Mouse (Mus musculus): ENCODE measurements around the gene Gm10135. TPM values are rescaled to one million over a fixed set of nuclear protein-coding genes. Genes with fewer than 3 reads are reported as not detected.
A peak's percentile ranks its signal among the peaks of the same experiment; 100 is the strongest.

Gene Gm10135
- polyA plus RNA-seq, 1 experiment from 2014 or later: not detected

DNA sequence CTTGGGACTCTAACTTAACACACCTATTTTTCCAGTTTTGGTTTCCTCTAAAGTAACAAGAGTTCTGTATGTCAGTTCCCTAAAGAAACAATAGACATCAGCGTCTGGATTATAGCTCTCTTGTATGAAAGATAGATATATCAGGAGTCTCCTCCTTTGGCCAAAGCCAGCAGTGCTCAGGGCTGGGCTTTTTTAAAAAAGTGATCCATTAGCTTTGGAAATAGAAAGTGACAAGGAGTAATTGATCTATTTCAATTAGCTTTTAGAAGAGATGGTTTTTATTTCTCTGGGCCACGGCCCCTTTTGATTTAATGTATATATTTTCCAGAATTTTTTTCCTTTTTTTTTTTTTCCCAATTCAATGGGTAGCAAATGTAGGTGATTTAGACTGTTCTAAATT is 20.4 kb upstream of the Gm10135 start:
- no peak overlapping the region for H3K27ac ChIP-seq

DNA sequence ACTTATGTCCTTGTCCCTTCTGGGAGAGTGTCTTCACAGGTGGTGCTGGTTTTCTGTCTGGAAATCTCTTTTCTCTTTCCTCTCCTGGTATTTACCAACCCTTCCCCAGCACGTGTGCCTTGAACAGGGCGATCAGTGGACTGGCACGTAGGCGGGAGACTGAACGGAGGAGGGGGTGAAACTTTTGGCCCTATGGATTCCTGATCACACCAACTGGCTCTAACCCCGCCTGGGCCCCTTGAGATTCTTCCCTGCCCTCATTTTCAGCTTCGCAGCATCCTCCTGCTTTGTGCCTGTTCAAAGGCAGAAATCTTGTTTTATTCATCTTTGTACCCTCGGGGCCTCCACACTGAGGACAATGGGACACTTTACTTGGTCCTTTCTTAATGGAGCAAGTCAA is 19.9 kb upstream of the Gm10135 start:
- no peak overlapping the region for H3K4me2 ChIP-seq
- no peaks in the 10 kb centered on the region for H3K27me3 ChIP-seq
- H3K36me3 ChIP-seq (ENCODE audit: poor library complexity, severe bottlenecking): no peaks in the 10 kb centered on the region
- H3K4me3 ChIP-seq: no peak overlapping the region
- no peaks in the 10 kb centered on the region for H3K9me3 ChIP-seq (replicated peaks)
- peaks cover 18% of the 10 kb centered on the region for H3K4me1 ChIP-seq
- WGBS: 30% methylated on average over 8 of the region's 8 CpGs
- ATAC-seq: no peak
- no peak overlapping the region for H3K27ac ChIP-seq
- H3K9ac ChIP-seq: no peak overlapping the region

More for the DNA sequence above, 20.4 kb upstream of the Gm10135 start:
- Histone ChIP-seq H3K4me2 (no peak overlapping the region), H3K4me1 (peaks cover 16% of the 10 kb centered on the region), H3K27me3 (no peaks in the 10 kb centered on the region), H3K9me3 (replicated peaks) (no peaks in the 10 kb centered on the region), H3K9ac (no peak overlapping the region), H3K36me3 (ENCODE audit: poor library complexity, severe bottlenecking) (no peaks in the 10 kb centered on the region), H3K4me3 (no peak overlapping the region)
- ATAC-seq: no peak
- WGBS: 65% methylated on average over 2 of the region's 2 CpGs

- H3K36me3 ChIP-seq (ENCODE audit: poor library complexity, severe bottlenecking): no peaks in the 10 kb centered on the region
- WGBS: 85% methylated on average over 1 of the region's 1 CpGs
- no peak overlapping the region for H3K27ac ChIP-seq
- H3K27me3 ChIP-seq: no peaks in the 10 kb centered on the region
- H3K4me3 ChIP-seq: no peak overlapping the region
- no peak overlapping the region for H3K9ac ChIP-seq
- H3K4me2 ChIP-seq: no peak overlapping the region
- H3K9me3 ChIP-seq (replicated peaks): no peaks in the 10 kb centered on the region
- ATAC-seq: no peak
- H3K4me1 ChIP-seq: peaks cover 18% of the 10 kb centered on the region
These were observed 18.0 kb upstream of the Gm10135 start for GRCm38 (mm10) chr5:72992474-72992873.

DNA sequence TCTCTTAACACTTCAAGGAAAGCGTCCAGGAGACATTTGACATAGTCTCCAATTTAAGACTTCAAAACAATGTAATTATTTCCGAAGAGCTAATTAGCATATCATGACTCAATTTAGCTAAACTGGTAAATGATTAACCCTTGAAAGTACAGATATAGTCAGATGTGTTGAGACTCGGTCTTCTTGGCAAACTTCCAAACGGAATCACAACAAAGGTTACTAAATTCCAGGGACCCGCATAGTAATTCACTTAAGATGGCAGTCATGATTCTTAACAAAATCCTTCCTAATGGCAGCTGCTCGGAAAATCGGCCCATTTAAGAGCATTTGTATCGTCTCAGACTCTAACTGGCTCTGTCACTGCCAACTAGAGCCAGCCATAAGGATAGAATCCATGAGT is 15.3 kb upstream of the Gm10135 start:
- H3K27me3 ChIP-seq: no peaks in the 10 kb centered on the region
- H3K4me1 ChIP-seq: peaks cover 10% of the 10 kb centered on the region
- H3K27ac ChIP-seq: no peak overlapping the region
- WGBS: 32% methylated on average over 8 of the region's 8 CpGs
- H3K4me3 ChIP-seq: no peak overlapping the region
- H3K36me3 ChIP-seq (ENCODE audit: poor library complexity, severe bottlenecking): no peaks in the 10 kb centered on the region
- 0 out of 2 replicates have a peak, but pooled peaks have one; percentile 21 for ATAC-seq
- no peak overlapping the region for H3K9ac ChIP-seq
- no peak overlapping the region for H3K4me2 ChIP-seq
- no peaks in the 10 kb centered on the region for H3K9me3 ChIP-seq (replicated peaks)

DNA sequence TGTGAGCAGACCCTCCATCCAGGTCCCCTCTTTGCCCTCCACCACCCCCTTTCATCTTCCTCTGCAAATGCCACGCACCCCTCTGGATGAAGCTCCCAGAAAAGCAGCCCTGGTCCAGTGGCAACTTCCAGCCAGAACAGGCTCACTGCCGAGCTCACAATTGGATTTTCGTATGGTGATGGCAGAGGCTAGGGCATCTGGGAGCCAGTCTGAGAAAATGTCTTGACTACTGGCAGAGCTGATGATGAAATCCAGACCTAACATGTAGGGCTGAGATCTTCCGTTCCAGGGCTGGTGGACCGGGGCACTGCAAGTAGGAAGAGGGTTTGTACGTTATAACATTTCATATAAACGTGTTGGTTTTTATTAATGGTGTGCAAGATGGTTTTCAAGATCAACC is 13.3 kb upstream of the Gm10135 start:
- no peak for ATAC-seq
- H3K27ac ChIP-seq: no peak overlapping the region
- H3K4me3 ChIP-seq: no peak overlapping the region
- no peaks in the 10 kb centered on the region for H3K27me3 ChIP-seq
- H3K4me1 ChIP-seq: peaks cover 4% of the 10 kb centered on the region; the same call in 1 of the 2 replicates
- WGBS: 93% methylated on average over 7 of the region's 7 CpGs
- no peak overlapping the region for H3K4me2 ChIP-seq
- H3K9ac ChIP-seq: no peak overlapping the region
- H3K9me3 ChIP-seq (replicated peaks): no peaks in the 10 kb centered on the region
- H3K36me3 ChIP-seq (ENCODE audit: poor library complexity, severe bottlenecking): no peaks in the 10 kb centered on the region

DNA sequence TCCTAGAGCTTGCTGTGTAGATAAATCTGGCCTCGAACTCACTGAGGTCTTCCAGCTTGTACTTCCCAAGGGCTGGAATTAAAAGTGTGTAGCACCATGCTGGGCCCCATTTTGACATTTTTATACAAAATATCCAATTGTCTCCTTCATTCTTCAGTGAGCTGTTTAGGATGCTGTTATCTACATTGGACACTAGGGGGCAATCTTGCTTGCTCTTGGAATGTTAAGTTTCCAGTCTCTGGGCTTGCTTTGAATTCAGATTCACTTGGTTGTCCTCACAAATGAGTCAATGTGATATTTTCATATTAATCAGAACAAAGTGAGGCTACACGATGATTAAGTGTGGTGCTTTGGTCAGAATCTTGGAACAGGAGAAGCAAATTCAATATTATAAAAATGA is 9.6 kb upstream of the Gm10135 start:
- H3K4me2 ChIP-seq: no peak overlapping the region
- no peak overlapping the region for H3K9ac ChIP-seq
- H3K4me1 ChIP-seq: no peaks in the 10 kb centered on the region
- WGBS: 8% methylated on average over 2 of the region's 2 CpGs
- no peak overlapping the region for H3K4me3 ChIP-seq
- peak; percentile 38 for ATAC-seq
- no peaks in the 10 kb centered on the region for H3K27me3 ChIP-seq
- H3K36me3 ChIP-seq (ENCODE audit: poor library complexity, severe bottlenecking): peaks cover 15% of the 10 kb centered on the region; the same call in 1 of the 2 replicates
- no peak overlapping the region for H3K27ac ChIP-seq
- H3K9me3 ChIP-seq (replicated peaks): no peaks in the 10 kb centered on the region

DNA sequence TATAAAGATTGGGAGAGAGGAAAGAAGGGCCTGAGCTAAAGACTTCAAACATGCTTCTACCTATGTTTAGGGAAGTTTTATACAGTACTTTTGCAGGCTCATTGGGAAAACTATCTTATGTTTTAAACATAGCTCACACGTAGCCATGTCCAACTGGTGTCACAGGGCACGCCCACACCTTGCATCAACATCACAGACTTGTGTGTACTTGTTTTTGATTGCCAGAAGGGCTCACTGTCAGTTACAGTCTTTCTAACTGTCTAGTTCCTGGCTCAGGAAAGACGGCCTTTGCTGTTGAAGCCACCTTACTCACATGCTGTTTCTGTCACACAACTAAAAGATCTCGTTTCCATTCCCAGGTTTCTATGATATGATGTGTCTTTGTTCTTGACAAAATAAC is 2.0 kb upstream of the Gm10135 start:
- WGBS: 87% methylated on average over 4 of the region's 4 CpGs
- Histone ChIP-seq H3K9me3 (replicated peaks) (no peaks in the 10 kb centered on the region), H3K9ac (no peak overlapping the region), H3K4me2 (no peak overlapping the region), H3K27ac (no peak overlapping the region), H3K4me3 (no peak overlapping the region), H3K36me3 (ENCODE audit: poor library complexity, severe bottlenecking) (peaks cover 56% of the 10 kb centered on the region), H3K4me1 (peaks cover 8% of the 10 kb centered on the region; the same call in 1 of the 2 replicates), H3K27me3 (no peaks in the 10 kb centered on the region)
- no peak for ATAC-seq

- Histone ChIP-seq H3K27me3 (no peaks in the 10 kb centered on the region), H3K36me3 (ENCODE audit: poor library complexity, severe bottlenecking) (peaks cover 54% of the 10 kb centered on the region), H3K27ac (no peak overlapping the region), H3K4me1 (peaks cover 8% of the 10 kb centered on the region; the same call in 1 of the 2 replicates), H3K4me3 (no peak overlapping the region), H3K4me2 (no peak overlapping the region), H3K9me3 (replicated peaks) (no peaks in the 10 kb centered on the region), H3K9ac (no peak overlapping the region)
- ATAC-seq: no peak
- 92% methylated on average over 6 of the region's 6 CpGs for WGBS
These were observed 1.5 kb upstream of the Gm10135 start for GRCm38 (mm10) chr5:72975996-72976395.

- no peak for ATAC-seq
- peaks cover 55% of the 10 kb centered on the region for H3K36me3 ChIP-seq (ENCODE audit: poor library complexity, severe bottlenecking)
These were observed 1.6 kb downstream of the Gm10135 start for GRCm38 (mm10) chr5:72972934-72973333.

GRCm38 (mm10) chr5:72972435-72972834 is 2.1 kb downstream of the Gm10135 start:
- no peak for ATAC-seq
- Histone ChIP-seq H3K4me3 (no peak overlapping the region), H3K9me3 (replicated peaks) (no peaks in the 10 kb centered on the region), H3K4me2 (no peak overlapping the region), H3K4me1 (peaks cover 8% of the 10 kb centered on the region; the same call in 1 of the 2 replicates), H3K9ac (no peak overlapping the region), H3K27ac (no peak overlapping the region), H3K36me3 (ENCODE audit: poor library complexity, severe bottlenecking) (peaks cover 53% of the 10 kb centered on the region), H3K27me3 (no peaks in the 10 kb centered on the region)
- 54% methylated on average over 4 of the region's 4 CpGs for WGBS

More at GRCm38 (mm10) chr5:72972934-72973333, 1.6 kb downstream of the Gm10135 start:
- 43% methylated on average over 5 of the region's 5 CpGs for WGBS
- Histone ChIP-seq H3K9me3 (replicated peaks) (no peaks in the 10 kb centered on the region), H3K4me3 (no peak overlapping the region), H3K4me2 (no peak overlapping the region), H3K4me1 (peaks cover 8% of the 10 kb centered on the region; the same call in 1 of the 2 replicates), H3K9ac (no peak overlapping the region), H3K27ac (no peak overlapping the region), H3K27me3 (no peaks in the 10 kb centered on the region)

DNA sequence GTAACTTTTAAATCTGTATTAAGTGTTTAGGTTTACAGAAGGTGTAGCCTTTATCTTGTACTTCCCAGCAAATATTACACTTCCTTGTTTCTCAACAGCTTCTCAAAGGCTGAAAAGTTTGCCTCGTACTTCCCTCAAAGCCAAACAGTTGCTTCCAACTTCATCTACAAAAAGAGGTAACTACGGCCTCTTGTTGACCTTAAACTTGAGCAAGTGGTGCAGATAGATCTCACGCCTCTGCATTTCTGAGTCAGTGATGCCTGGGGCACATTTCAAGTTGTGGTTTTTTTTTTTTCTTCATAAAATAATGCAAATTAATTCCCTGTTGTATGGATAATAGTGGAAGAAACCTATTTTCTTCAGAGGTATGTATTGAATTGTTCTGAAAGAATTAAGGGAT is 8.8 kb downstream of the Gm10135 start:
- 95% methylated on average over 3 of the region's 3 CpGs for WGBS
- Histone ChIP-seq H3K27ac (no peak overlapping the region), H3K27me3 (no peaks in the 10 kb centered on the region), H3K9me3 (replicated peaks) (no peaks in the 10 kb centered on the region), H3K36me3 (ENCODE audit: poor library complexity, severe bottlenecking) (peaks cover 33% of the 10 kb centered on the region), H3K4me1 (no peaks in the 10 kb centered on the region), H3K4me2 (no peak overlapping the region), H3K4me3 (no peak overlapping the region), H3K9ac (no peak overlapping the region)
- ATAC-seq: no peak

GRCm38 (mm10) chr5:72960096-72960495 is 14.4 kb downstream of the Gm10135 start:
- no peak overlapping the region for H3K4me3 ChIP-seq
- ATAC-seq: no peak
- no peak overlapping the region for H3K4me2 ChIP-seq
- no peak overlapping the region for H3K9ac ChIP-seq
- H3K27me3 ChIP-seq: no peaks in the 10 kb centered on the region
- no peaks in the 10 kb centered on the region for H3K4me1 ChIP-seq
- H3K9me3 ChIP-seq (replicated peaks): no peaks in the 10 kb centered on the region
- peaks cover 23% of the 10 kb centered on the region for H3K36me3 ChIP-seq (ENCODE audit: poor library complexity, severe bottlenecking)
- no peak overlapping the region for H3K27ac ChIP-seq
- 85% methylated on average over 6 of the region's 6 CpGs for WGBS

DNA sequence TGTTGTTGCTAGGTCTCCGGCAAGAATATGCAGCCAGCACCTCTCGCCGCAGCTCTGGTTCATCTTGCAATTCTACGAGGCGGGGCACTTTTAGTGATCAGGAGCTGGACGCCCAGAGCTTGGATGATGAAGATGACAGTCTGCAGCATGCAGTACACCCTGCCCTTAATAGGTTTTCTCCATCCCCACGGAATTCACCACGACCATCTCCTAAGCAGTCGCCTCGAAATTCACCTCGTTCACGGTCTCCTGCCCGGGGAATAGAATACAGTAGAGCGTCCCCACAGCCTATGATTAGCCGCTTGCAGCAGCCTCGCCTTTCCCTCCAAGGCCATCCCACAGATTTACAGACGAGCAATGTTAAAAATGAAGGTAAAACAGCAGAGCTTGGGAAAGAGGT is 17.2 kb downstream of the Gm10135 start:
- no peak overlapping the region for H3K27ac ChIP-seq
- 92% methylated on average over 17 of the region's 17 CpGs for WGBS
- ATAC-seq: no peak

More for the DNA sequence above, 17.2 kb downstream of the Gm10135 start:
- no peaks in the 10 kb centered on the region for H3K9me3 ChIP-seq (replicated peaks)
- H3K36me3 ChIP-seq (ENCODE audit: poor library complexity, severe bottlenecking): peaks cover 18% of the 10 kb centered on the region
- no peak overlapping the region for H3K4me2 ChIP-seq
- no peak overlapping the region for H3K9ac ChIP-seq
- H3K4me1 ChIP-seq: no peaks in the 10 kb centered on the region
- no peaks in the 10 kb centered on the region for H3K27me3 ChIP-seq
- H3K4me3 ChIP-seq: no peak overlapping the region

All from forebrain, embryonic 13.5 days (tissue).